Mouse (Mus musculus): Measurements from ENCODE around the gene Hif3a. TPM values are rescaled to one million over a fixed set of nuclear protein-coding genes. Genes with fewer than 3 reads are reported as not detected.
"Not testable (repeated sequence)": the region's sequence is repeated elsewhere in the genome, so short reads cannot be mapped to it uniquely, and the experiment has no call there.

Gene Hif3a
- total RNA-seq (2012; rRNA removed): 2.3 and 4.9 TPM in 2 replicates

- no peak for TF ChIP-seq ZNF384 (IDR thresholded peaks at IDR 0.05; ENCODE audit: low read depth, low read length)
- TF ChIP-seq CHD2 (IDR thresholded peaks at IDR 0.05; ENCODE audit: low read depth, low read length): 0 out of 2 replicates have a peak, but pooled peaks have one; percentile 38
- H3K9me3 ChIP-seq (ENCODE audit: control insufficient read depth, insufficient read depth, low read depth, low read length): no peaks in the 10 kb centered on the region
- peaks cover 3 to 9% of the 10 kb centered on the region in 2 experiments; a peak in 3 of 4 replicates for H3K4me1 ChIP-seq (ENCODE audit: control insufficient read depth in 2 of 2, insufficient read depth in 2 of 2, low read length in 2 of 2, poor library complexity in 1 of 2)
- H3K36me3 ChIP-seq (ENCODE audit: control insufficient read depth, insufficient read depth, low read length, poor library complexity, severe bottlenecking): no peaks in the 10 kb centered on the region
- H3K4me3 ChIP-seq (ENCODE audit: insufficient read depth in 1 of 2, low read depth in 1 of 2, low read length in 2 of 2, poor library complexity in 1 of 2, severe bottlenecking in 1 of 2): peak within 1 kb of the TSS; percentile 57 to 71
- DNase-seq (ENCODE audit: low read depth, low spot score): no peak
- H3K9ac ChIP-seq (ENCODE audit: insufficient read depth, low read depth, low read length, poor library complexity, severe bottlenecking): 0 out of 2 replicates have a peak within 1 kb of the TSS, but pooled peaks have one; percentile 1
- in situ Hi-C loops (cut with MboI; ENCODE audit: low sequenced_read_pairs in 2 of 2, unreplicated experiment in 2 of 2): no loop called here
- no peak within 1 kb of the TSS for H3K27ac ChIP-seq (ENCODE audit: insufficient read depth, low read depth, low read length, poor library complexity, severe bottlenecking)
Measured at GRCm38 (mm10) chr7:17062389-17062788, at the start of gene Hif3a. Hif3a (minus strand) TSS chr7:17062427.

GRCm38 (mm10) chr7:17101631-17102030 is 39.4 kb upstream of the Hif3a start:
- H3K27ac ChIP-seq (ENCODE audit: insufficient read depth, low read depth, low read length, poor library complexity, severe bottlenecking); H3K9me3 ChIP-seq (ENCODE audit: control insufficient read depth, insufficient read depth, low read depth, low read length); H3K4me1 ChIP-seq (ENCODE audit: control insufficient read depth in 2 of 2, insufficient read depth in 2 of 2, low read length in 2 of 2, poor library complexity in 1 of 2); H3K36me3 ChIP-seq (ENCODE audit: control insufficient read depth, insufficient read depth, low read length, poor library complexity, severe bottlenecking); DNase-seq (ENCODE audit: low read depth, low spot score); H3K9ac ChIP-seq (ENCODE audit: insufficient read depth, low read depth, low read length, poor library complexity, severe bottlenecking); in situ Hi-C loops (cut with MboI; ENCODE audit: low sequenced_read_pairs in 2 of 2, unreplicated experiment in 2 of 2); H3K4me3 ChIP-seq (ENCODE audit: insufficient read depth in 1 of 2, low read depth in 1 of 2, low read length in 2 of 2, poor library complexity in 1 of 2, severe bottlenecking in 1 of 2): not testable (repeated sequence)

- peak; percentile 30 for DNase-seq (ENCODE audit: low read depth, low spot score)
- no peak overlapping the region for H3K4me3 ChIP-seq (ENCODE audit: insufficient read depth in 1 of 2, low read depth in 1 of 2, low read length in 2 of 2, poor library complexity in 1 of 2, severe bottlenecking in 1 of 2)
- no peaks in the 10 kb centered on the region for H3K4me1 ChIP-seq (ENCODE audit: control insufficient read depth in 2 of 2, insufficient read depth in 2 of 2, low read length in 2 of 2, poor library complexity in 1 of 2)
- TF ChIP-seq ZNF384 (IDR thresholded peaks at IDR 0.05; ENCODE audit: low read depth, low read length): no peak
- TF ChIP-seq HCFC1 (IDR thresholded peaks at IDR 0.05; ENCODE audit: borderline replicate concordance, insufficient read depth, low read length): no peak
- no peak for TF ChIP-seq MAFK (IDR thresholded peaks at IDR 0.05; ENCODE audit: insufficient read depth, low read depth, low read length)
- no peak for TF ChIP-seq ZC3H11A (IDR thresholded peaks at IDR 0.05; ENCODE audit: borderline replicate concordance, low read depth, low read length)
- no peak for TF ChIP-seq CHD2 (IDR thresholded peaks at IDR 0.05; ENCODE audit: low read depth, low read length)
- no peaks in the 10 kb centered on the region for H3K9me3 ChIP-seq (ENCODE audit: control insufficient read depth, insufficient read depth, low read depth, low read length)
- H3K36me3 ChIP-seq (ENCODE audit: control insufficient read depth, insufficient read depth, low read length, poor library complexity, severe bottlenecking): no peaks in the 10 kb centered on the region
- in situ Hi-C loops (cut with MboI; ENCODE audit: low sequenced_read_pairs in 2 of 2, unreplicated experiment in 2 of 2): loop anchor here in 1 of 2 experiments (25.0 kb wide), 1 partner anchor 821 kb away; no protein-coding TSS in a partner anchor
- no peak overlapping the region for H3K27ac ChIP-seq (ENCODE audit: insufficient read depth, low read depth, low read length, poor library complexity, severe bottlenecking)
- no peak overlapping the region for H3K9ac ChIP-seq (ENCODE audit: insufficient read depth, low read depth, low read length, poor library complexity, severe bottlenecking)
Measured at GRCm38 (mm10) chr7:17091280-17091679, 29.1 kb upstream of the Hif3a start.

DNA sequence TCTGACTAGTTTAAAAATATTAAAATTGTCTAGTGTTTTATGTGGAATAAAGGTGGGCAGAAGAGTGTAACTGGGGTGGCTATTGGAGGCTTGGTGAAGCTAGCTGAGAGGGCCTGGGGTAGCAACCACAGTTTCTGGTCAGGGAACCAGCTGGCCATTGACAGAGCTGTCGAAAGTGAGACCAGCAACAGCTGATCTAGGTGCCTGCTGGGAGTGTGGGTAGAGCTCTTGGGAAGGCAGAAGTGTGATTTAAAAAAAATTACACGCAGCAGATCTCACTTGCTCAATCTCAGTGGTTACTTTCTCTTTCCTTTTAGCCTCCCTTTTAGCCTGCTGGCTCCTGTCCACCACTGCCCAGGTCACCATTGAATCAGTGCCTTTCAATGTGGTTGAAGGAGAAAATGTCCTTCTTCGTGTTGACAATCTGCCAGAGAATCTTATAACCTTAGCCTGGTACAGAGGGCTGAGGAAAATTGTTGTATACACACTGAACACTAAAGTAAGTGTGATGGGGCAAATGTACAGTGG is 27.9 kb upstream of the Hif3a start:
- Histone ChIP-seq H3K36me3 (ENCODE audit: control insufficient read depth, insufficient read depth, low read length, poor library complexity, severe bottlenecking) (no peaks in the 10 kb centered on the region), H3K9me3 (ENCODE audit: control insufficient read depth, insufficient read depth, low read depth, low read length) (no peaks in the 10 kb centered on the region), H3K9ac (ENCODE audit: insufficient read depth, low read depth, low read length, poor library complexity, severe bottlenecking) (no peak overlapping the region), H3K27ac (ENCODE audit: insufficient read depth, low read depth, low read length, poor library complexity, severe bottlenecking) (no peak overlapping the region), H3K4me1 (ENCODE audit: control insufficient read depth in 2 of 2, insufficient read depth in 2 of 2, low read length in 2 of 2, poor library complexity in 1 of 2) (no peaks in the 10 kb centered on the region), H3K4me3 (ENCODE audit: insufficient read depth in 1 of 2, low read depth in 1 of 2, low read length in 2 of 2, poor library complexity in 1 of 2, severe bottlenecking in 1 of 2) (no peak overlapping the region)
- in situ Hi-C loops (cut with MboI; ENCODE audit: low sequenced_read_pairs in 2 of 2, unreplicated experiment in 2 of 2): loop anchor here in 1 of 2 experiments (25.0 kb wide), 1 partner anchor 822 kb away; no protein-coding TSS in a partner anchor
- no peak for DNase-seq (ENCODE audit: low read depth, low spot score)
- no peak for TF ChIP-seq ZNF384 (IDR thresholded peaks at IDR 0.05; ENCODE audit: low read depth, low read length)
- no peak for TF ChIP-seq ZC3H11A (IDR thresholded peaks at IDR 0.05; ENCODE audit: borderline replicate concordance, low read depth, low read length)
- TF ChIP-seq CHD2 (IDR thresholded peaks at IDR 0.05; ENCODE audit: low read depth, low read length): no peak
- TF ChIP-seq HCFC1 (IDR thresholded peaks at IDR 0.05; ENCODE audit: borderline replicate concordance, insufficient read depth, low read length): no peak
- no peak for TF ChIP-seq MAFK (IDR thresholded peaks at IDR 0.05; ENCODE audit: insufficient read depth, low read depth, low read length)

DNA sequence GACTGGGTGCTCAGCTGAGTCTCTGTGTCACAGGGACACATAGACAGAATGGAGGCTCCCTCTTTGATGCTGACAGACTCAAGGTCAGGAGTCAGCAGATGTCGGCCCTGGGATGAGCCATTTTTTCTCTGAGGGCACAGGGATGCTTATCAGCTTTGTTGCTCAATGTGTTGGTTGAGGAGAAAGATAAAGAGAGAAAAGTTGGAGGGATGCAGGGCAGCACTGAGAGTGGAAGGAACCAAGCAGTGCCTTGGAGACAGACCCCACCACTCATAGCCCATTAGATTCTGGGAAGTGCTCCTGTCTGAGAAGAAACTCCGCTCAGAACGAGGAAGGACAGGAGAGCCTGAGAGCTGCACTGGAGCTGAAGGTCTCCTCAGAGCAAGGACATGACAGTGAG is 25.5 kb upstream of the Hif3a start:
- no peak for TF ChIP-seq HCFC1 (IDR thresholded peaks at IDR 0.05; ENCODE audit: borderline replicate concordance, insufficient read depth, low read length)
- H3K9me3 ChIP-seq (ENCODE audit: control insufficient read depth, insufficient read depth, low read depth, low read length): no peaks in the 10 kb centered on the region
- DNase-seq (ENCODE audit: low read depth, low spot score): no peak

More for the DNA sequence above, 25.5 kb upstream of the Hif3a start:
- H3K27ac ChIP-seq (ENCODE audit: insufficient read depth, low read depth, low read length, poor library complexity, severe bottlenecking): no peak overlapping the region
- no peak overlapping the region for H3K9ac ChIP-seq (ENCODE audit: insufficient read depth, low read depth, low read length, poor library complexity, severe bottlenecking)
- H3K36me3 ChIP-seq (ENCODE audit: control insufficient read depth, insufficient read depth, low read length, poor library complexity, severe bottlenecking): no peaks in the 10 kb centered on the region
- no peak overlapping the region for H3K4me3 ChIP-seq (ENCODE audit: insufficient read depth in 1 of 2, low read depth in 1 of 2, low read length in 2 of 2, poor library complexity in 1 of 2, severe bottlenecking in 1 of 2)
- H3K4me1 ChIP-seq (ENCODE audit: control insufficient read depth in 2 of 2, insufficient read depth in 2 of 2, low read length in 2 of 2, poor library complexity in 1 of 2): no peaks in the 10 kb centered on the region
- in situ Hi-C loops (cut with MboI; ENCODE audit: low sequenced_read_pairs in 2 of 2, unreplicated experiment in 2 of 2): loop anchor here in 1 of 2 experiments (25.0 kb wide), 1 partner anchor 825 kb away; no protein-coding TSS in a partner anchor

Data from ES-E14 (cell line).